Mouse (Mus musculus) monocyte, adult 2 months (primary cell): ENCODE data around the gene Foxn2.

Experiments
- DNase-seq, 2 experiments: peaks; one replicate each; pipeline ENCODE4 v3.0.0; 2022; ENCODE audit warnings: low spot score in 2 of 2, low read depth in 1 of 2

The Foxn2 gene

GRCm38 (mm10) chr17:88492107-88492460 lies 51.6 kb downstream of the Foxn2 start:
- DNase-seq: no peak

GRCm38 (mm10) chr17:88493551-88493950 lies 53.0 kb downstream of the Foxn2 start:
- no peak for DNase-seq

GRCm38 (mm10) chr17:88494121-88494771 lies 53.7 kb downstream of the Foxn2 start:
- no peak for DNase-seq

- no peak for DNase-seq
Observed at GRCm38 (mm10) chr17:88494772-88495132, 54.2 kb downstream of the Foxn2 start.

- DNase-seq: peak in 1 of 2 experiments; percentile 8
Observed at GRCm38 (mm10) chr17:88498090-88498682, 57.7 kb downstream of the Foxn2 start.

- no peak for DNase-seq
Observed at GRCm38 (mm10) chr17:88504056-88504455, 63.5 kb downstream of the Foxn2 start.

- DNase-seq: no peak
Observed at GRCm38 (mm10) chr17:88505275-88505723, 64.8 kb downstream of the Foxn2 start.

GRCm38 (mm10) chr17:88505941-88506340 lies 65.4 kb downstream of the Foxn2 start:
- no peak for DNase-seq

GRCm38 (mm10) chr17:88507376-88507775 lies 66.9 kb downstream of the Foxn2 start:
- DNase-seq: no peak

- DNase-seq: peak; percentile 94
Observed at GRCm38 (mm10) chr17:88508846-88509508, 68.5 kb downstream of the Foxn2 start.

- DNase-seq: no peak
Observed at GRCm38 (mm10) chr17:88509999-88510398, 69.5 kb downstream of the Foxn2 start.

GRCm38 (mm10) chr17:88511095-88511551 lies 70.6 kb downstream of the Foxn2 start:
- DNase-seq: peak; percentile 76 to 82

GRCm38 (mm10) chr17:88516477-88516876 lies 76.0 kb downstream of the Foxn2 start:
- DNase-seq: no peak

GRCm38 (mm10) chr17:88527781-88528180 lies 87.3 kb downstream of the Foxn2 start:
- DNase-seq: no peak

- DNase-seq: peak; percentile 89 to 93
Observed at GRCm38 (mm10) chr17:88529519-88530235, 89.2 kb downstream of the Foxn2 start, which contains the start of gene Ppp1r21. Ppp1r21 (plus strand) TSS chr17:88530118.

- no peak for DNase-seq
Observed at GRCm38 (mm10) chr17:88530236-88530619, 89.7 kb downstream of the Foxn2 start.

- DNase-seq: no peak
Observed at GRCm38 (mm10) chr17:88530667-88531066, 90.2 kb downstream of the Foxn2 start.

GRCm38 (mm10) chr17:88531176-88531575 lies 90.7 kb downstream of the Foxn2 start:
- no peak for DNase-seq

- no peak for DNase-seq
Observed at GRCm38 (mm10) chr17:88537842-88538430, 97.4 kb downstream of the Foxn2 start.
